Mouse (Mus musculus): ENCODE data around the gene Dnah11. TPM values are rescaled to one million over a fixed set of nuclear protein-coding genes. Genes with fewer than 3 reads are reported as not detected.
A peak's percentile ranks its signal among the peaks of the same experiment; 100 is the strongest.

Gene Dnah11
- polyA plus RNA-seq, 1 experiment from 2014 or later = 0.03 TPM

GRCm38 (mm10) chr12:117861249-117861648 lies 337.6 kb downstream of the Dnah11 start:
- no peaks in the 10 kb centered on the region for H3K27me3 ChIP-seq (replicated peaks)
- WGBS = 74% methylated on average over 3 of the region's 3 CpGs
- peaks cover 12% of the 10 kb centered on the region; the same call in 1 of the 2 replicates for H3K36me3 ChIP-seq
- no peak for ATAC-seq (ENCODE audit: insufficient number of reproducible peaks, low FRiP score)
- no peak overlapping the region for H3K9ac ChIP-seq
- H3K9me3 ChIP-seq (replicated peaks) = no peaks in the 10 kb centered on the region
- no peak overlapping the region for H3K4me2 ChIP-seq
- H3K4me1 ChIP-seq (replicated peaks) = no peaks in the 10 kb centered on the region
- no peak overlapping the region for H3K4me3 ChIP-seq
- no peak overlapping the region for H3K27ac ChIP-seq (ENCODE audit: poor library complexity, severe bottlenecking)

- Histone ChIP-seq H3K9me3 (replicated peaks) (no peaks in the 10 kb centered on the region), H3K4me2 (no peak overlapping the region), H3K27ac (ENCODE audit: poor library complexity, severe bottlenecking) (no peak overlapping the region), H3K27me3 (replicated peaks) (no peaks in the 10 kb centered on the region), H3K4me1 (replicated peaks) (no peaks in the 10 kb centered on the region), H3K4me3 (no peak overlapping the region), H3K36me3 (peaks cover 10% of the 10 kb centered on the region; the same call in 1 of the 2 replicates), H3K9ac (no peak overlapping the region)
- no peak for ATAC-seq (ENCODE audit: insufficient number of reproducible peaks, low FRiP score)
- 67% methylated on average over 7 of the region's 7 CpGs for WGBS
Observed at GRCm38 (mm10) chr12:117860840-117861239, 338.0 kb downstream of the Dnah11 start.

- 85% methylated on average over 6 of the region's 6 CpGs for WGBS
Observed at GRCm38 (mm10) chr12:117857884-117858283, 341.0 kb downstream of the Dnah11 start.

GRCm38 (mm10) chr12:117857023-117857422 lies 341.8 kb downstream of the Dnah11 start:
- H3K4me2 ChIP-seq = no peak overlapping the region
- WGBS = 67% methylated on average over 9 of the region's 9 CpGs
- H3K4me1 ChIP-seq (replicated peaks) = 0 out of 2 replicates have a peak, but pooled peaks cover 3% of the 10 kb centered on the region
- no peak overlapping the region for H3K9ac ChIP-seq
- H3K27me3 ChIP-seq (replicated peaks) = no peaks in the 10 kb centered on the region
- no peak for ATAC-seq (ENCODE audit: insufficient number of reproducible peaks, low FRiP score)
- no peak overlapping the region for H3K4me3 ChIP-seq
- H3K36me3 ChIP-seq = no peaks in the 10 kb centered on the region
- no peak overlapping the region for H3K27ac ChIP-seq (ENCODE audit: poor library complexity, severe bottlenecking)
- H3K9me3 ChIP-seq (replicated peaks) = no peaks in the 10 kb centered on the region

More at GRCm38 (mm10) chr12:117857884-117858283, 341.0 kb downstream of the Dnah11 start:
- no peaks in the 10 kb centered on the region for H3K36me3 ChIP-seq
- no peak overlapping the region for H3K9ac ChIP-seq
- H3K9me3 ChIP-seq (replicated peaks) = no peaks in the 10 kb centered on the region
- no peak for ATAC-seq (ENCODE audit: insufficient number of reproducible peaks, low FRiP score)
- H3K27ac ChIP-seq (ENCODE audit: poor library complexity, severe bottlenecking) = no peak overlapping the region
- H3K4me2 ChIP-seq = no peak overlapping the region
- no peaks in the 10 kb centered on the region for H3K27me3 ChIP-seq (replicated peaks)
- no peak overlapping the region for H3K4me3 ChIP-seq
- H3K4me1 ChIP-seq (replicated peaks) = no peaks in the 10 kb centered on the region

- WGBS = 25% methylated on average over 6 of the region's 6 CpGs
- no peak overlapping the region for H3K27ac ChIP-seq (ENCODE audit: poor library complexity, severe bottlenecking)
- no peaks in the 10 kb centered on the region for H3K9me3 ChIP-seq (replicated peaks)
- no peak for ATAC-seq (ENCODE audit: insufficient number of reproducible peaks, low FRiP score)
- no peak overlapping the region for H3K4me2 ChIP-seq
- no peak overlapping the region for H3K4me3 ChIP-seq
- no peaks in the 10 kb centered on the region for H3K36me3 ChIP-seq
- peaks cover 21% of the 10 kb centered on the region for H3K4me1 ChIP-seq (replicated peaks)
- H3K9ac ChIP-seq = no peak overlapping the region
- H3K27me3 ChIP-seq (replicated peaks) = no peaks in the 10 kb centered on the region
Observed at GRCm38 (mm10) chr12:117853316-117853715, 345.5 kb downstream of the Dnah11 start.

GRCm38 (mm10) chr12:117850472-117850871 lies 348.4 kb downstream of the Dnah11 start:
- Histone ChIP-seq H3K9ac (no peak overlapping the region), H3K9me3 (replicated peaks) (no peaks in the 10 kb centered on the region), H3K36me3 (no peaks in the 10 kb centered on the region), H3K27ac (ENCODE audit: poor library complexity, severe bottlenecking) (peak overlapping the region; percentile 66), H3K4me2 (peak overlapping the region; percentile 30; the same call in 1 of the 2 replicates), H3K4me3 (no peak overlapping the region), H3K27me3 (replicated peaks) (no peaks in the 10 kb centered on the region), H3K4me1 (replicated peaks) (peaks cover 21% of the 10 kb centered on the region)
- peak; percentile 67 for ATAC-seq (ENCODE audit: insufficient number of reproducible peaks, low FRiP score)
- WGBS = 31% methylated on average over 10 of the region's 10 CpGs

GRCm38 (mm10) chr12:117848621-117849020 lies 350.2 kb downstream of the Dnah11 start:
- Histone ChIP-seq H3K27ac (ENCODE audit: poor library complexity, severe bottlenecking) (no peak overlapping the region), H3K27me3 (replicated peaks) (no peaks in the 10 kb centered on the region), H3K4me1 (replicated peaks) (peaks cover 25% of the 10 kb centered on the region), H3K36me3 (no peaks in the 10 kb centered on the region), H3K9me3 (replicated peaks) (no peaks in the 10 kb centered on the region), H3K4me2 (no peak overlapping the region), H3K4me3 (no peak overlapping the region), H3K9ac (no peak overlapping the region)
- no peak for ATAC-seq (ENCODE audit: insufficient number of reproducible peaks, low FRiP score)
- WGBS = 91% methylated on average over 6 of the region's 6 CpGs

GRCm38 (mm10) chr12:117844917-117845316 lies 353.9 kb downstream of the Dnah11 start:
- H3K27ac ChIP-seq (ENCODE audit: poor library complexity, severe bottlenecking) = no peak overlapping the region
- H3K4me2 ChIP-seq = peak overlapping the region; percentile 58
- no peaks in the 10 kb centered on the region for H3K36me3 ChIP-seq
- no peak for ATAC-seq (ENCODE audit: insufficient number of reproducible peaks, low FRiP score)
- H3K4me1 ChIP-seq (replicated peaks) = peaks cover 8% of the 10 kb centered on the region
- no peaks in the 10 kb centered on the region for H3K9me3 ChIP-seq (replicated peaks)
- 46% methylated on average over 2 of the region's 2 CpGs for WGBS
- no peaks in the 10 kb centered on the region for H3K27me3 ChIP-seq (replicated peaks)
- peak overlapping the region; percentile 68 for H3K4me3 ChIP-seq
- H3K9ac ChIP-seq = 0 out of 2 replicates have a peak overlapping the region, but pooled peaks have one; percentile 37

GRCm38 (mm10) chr12:117844075-117844408 lies 354.8 kb downstream of the Dnah11 start:
- no peaks in the 10 kb centered on the region for H3K9me3 ChIP-seq (replicated peaks)
- no peaks in the 10 kb centered on the region for H3K36me3 ChIP-seq
- H3K27me3 ChIP-seq (replicated peaks) = no peaks in the 10 kb centered on the region
- H3K4me2 ChIP-seq = peak overlapping the region; percentile 78
- WGBS = under 1% methylated on average over 15 of the region's 15 CpGs
- peak overlapping the region; percentile 68 for H3K4me3 ChIP-seq
- H3K27ac ChIP-seq (ENCODE audit: poor library complexity, severe bottlenecking) = no peak overlapping the region
- H3K4me1 ChIP-seq (replicated peaks) = peaks cover 4% of the 10 kb centered on the region
- no peak; the same call in 1 of the 2 replicates for ATAC-seq (ENCODE audit: insufficient number of reproducible peaks, low FRiP score)
- H3K9ac ChIP-seq = peak overlapping the region; percentile 85

- Histone ChIP-seq H3K4me1 (replicated peaks) (peaks cover 4% of the 10 kb centered on the region), H3K9ac (peak overlapping the region; percentile 85), H3K27ac (ENCODE audit: poor library complexity, severe bottlenecking) (no peak overlapping the region), H3K27me3 (replicated peaks) (no peaks in the 10 kb centered on the region), H3K36me3 (no peaks in the 10 kb centered on the region), H3K4me2 (peak overlapping the region; percentile 78), H3K4me3 (peak overlapping the region; percentile 68), H3K9me3 (replicated peaks) (no peaks in the 10 kb centered on the region)
- under 1% methylated on average over 75 of the region's 75 CpGs for WGBS
- peak; percentile 90 for ATAC-seq (ENCODE audit: insufficient number of reproducible peaks, low FRiP score)
Observed at GRCm38 (mm10) chr12:117843302-117844074, 355.4 kb downstream of the Dnah11 start.

- H3K27me3 ChIP-seq (replicated peaks) = no peaks in the 10 kb centered on the region
- no peak overlapping the region for H3K9ac ChIP-seq
- no peak for ATAC-seq (ENCODE audit: insufficient number of reproducible peaks, low FRiP score)
- H3K4me2 ChIP-seq = no peak overlapping the region
- WGBS = 86% methylated on average over 1 of the region's 1 CpGs
- no peak overlapping the region for H3K27ac ChIP-seq (ENCODE audit: poor library complexity, severe bottlenecking)
- H3K36me3 ChIP-seq = no peaks in the 10 kb centered on the region
- no peak overlapping the region for H3K4me3 ChIP-seq
- peaks cover 4% of the 10 kb centered on the region for H3K4me1 ChIP-seq (replicated peaks)
- H3K9me3 ChIP-seq (replicated peaks) = no peaks in the 10 kb centered on the region
Observed at GRCm38 (mm10) chr12:117842676-117843075, 356.2 kb downstream of the Dnah11 start.

Data from heart, embryonic 12.5 days (tissue).